Mouse (Mus musculus): ENCODE measurements around the gene Mrpl40. TPM values are rescaled to one million over a fixed set of nuclear protein-coding genes. Genes with fewer than 3 reads are reported as not detected.

The Mrpl40 gene
- 8.4 and 19.5 TPM in 2 replicates for polyA plus RNA-seq (2012; ENCODE audit: insufficient read depth, low replicate concordance)

DNA sequence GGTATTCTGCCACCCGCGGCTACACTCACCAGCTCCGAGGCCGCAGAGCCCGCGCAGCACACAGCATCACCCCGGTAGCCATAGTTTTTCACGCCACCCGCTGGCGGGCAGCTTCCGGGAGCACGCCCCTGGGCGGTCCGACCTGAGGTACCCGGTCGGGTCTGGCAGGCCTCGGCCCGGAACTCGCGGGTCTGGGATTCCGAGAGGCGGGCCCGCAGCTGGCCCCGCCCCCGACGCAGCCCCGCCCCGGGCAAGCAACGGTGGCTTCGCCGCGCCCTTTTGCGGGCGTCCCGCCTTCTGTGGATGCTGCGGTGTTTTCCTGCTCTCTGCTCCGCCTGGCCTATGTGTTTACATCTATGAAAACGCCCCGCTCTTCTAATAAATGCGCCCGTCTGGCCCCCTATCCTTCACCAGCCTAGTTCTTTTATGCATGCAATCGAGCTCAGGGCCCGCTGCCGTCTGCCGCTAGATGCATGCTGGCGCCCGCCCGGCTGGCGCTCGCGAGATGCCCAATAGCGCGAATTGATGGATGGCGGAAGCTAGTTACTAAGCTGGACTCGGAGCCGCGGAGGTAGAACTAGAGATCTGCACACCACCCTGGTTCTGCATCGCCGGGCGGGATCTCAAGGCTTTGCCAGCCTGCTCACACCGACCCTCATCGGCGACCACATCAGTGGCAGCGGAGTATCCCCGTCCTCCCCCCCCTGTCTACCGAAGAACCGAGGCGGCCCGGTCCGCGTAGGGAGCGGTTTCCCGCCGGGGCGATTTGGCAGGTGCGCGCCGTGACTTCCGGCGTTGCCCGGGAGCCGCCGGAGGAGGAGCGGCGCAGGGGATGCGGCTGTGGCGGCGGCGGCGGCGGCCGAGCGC, at the start of gene Mrpl40, which contains the start of gene Hira:
TSS of gene Mrpl40 (minus strand) at position 421 of the 867 bp plus-strand sequence.
TSS of gene Hira (plus strand) at position 596 of the 867 bp plus-strand sequence.
- H3K4me1 ChIP-seq, result peaks cover 44% of the 10 kb centered on the region
- no peaks in the 10 kb centered on the region for H3K9me3 ChIP-seq
- H3K36me3 ChIP-seq (replicated peaks; ENCODE audit: low read length), result peaks cover 54% of the 10 kb centered on the region
- peak within 1 kb of the TSS; percentile 100 for H3K4me3 ChIP-seq (replicated peaks)
- H3K27me3 ChIP-seq (replicated peaks), result no peaks in the 10 kb centered on the region
- TF ChIP-seq FLI1 (IDR thresholded peaks at IDR 0.05; ENCODE audit: low read length) (no peak; the same call in 1 of the 2 replicates), GATA1 (IDR thresholded peaks at IDR 0.05; ENCODE audit: borderline replicate concordance, low read length) (no peak)

DNA sequence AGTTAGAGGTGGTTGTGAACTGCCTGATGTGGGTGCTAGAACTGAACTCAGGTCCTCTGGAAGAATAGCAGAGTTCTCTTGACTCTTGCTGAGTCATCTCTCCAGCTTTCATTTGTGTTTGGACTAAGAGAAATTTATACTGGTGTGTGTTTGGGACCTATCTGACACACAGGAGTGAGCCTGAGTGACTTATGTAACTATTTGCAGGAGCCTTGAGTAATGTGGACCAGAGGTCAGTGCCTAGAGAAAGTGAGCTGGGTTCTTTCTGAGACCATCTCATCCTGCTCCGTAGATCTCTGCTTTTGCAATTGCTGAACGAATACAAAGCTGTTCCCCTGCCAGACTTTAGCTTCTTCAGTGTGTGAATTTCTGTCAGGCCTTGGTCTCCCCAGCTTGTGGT, 45.1 kb upstream of the Mrpl40 start:
- no peak for TF ChIP-seq GATA1 (IDR thresholded peaks at IDR 0.05; ENCODE audit: borderline replicate concordance, low read length)
- no peak for TF ChIP-seq FLI1 (IDR thresholded peaks at IDR 0.05; ENCODE audit: low read length)
- no peak overlapping the region for H3K4me3 ChIP-seq (replicated peaks)
- no peaks in the 10 kb centered on the region for H3K27me3 ChIP-seq (replicated peaks)
- no peaks in the 10 kb centered on the region for H3K9me3 ChIP-seq
- peaks cover 97% of the 10 kb centered on the region for H3K36me3 ChIP-seq (replicated peaks; ENCODE audit: low read length)
- H3K4me1 ChIP-seq, result no peaks in the 10 kb centered on the region

DNA sequence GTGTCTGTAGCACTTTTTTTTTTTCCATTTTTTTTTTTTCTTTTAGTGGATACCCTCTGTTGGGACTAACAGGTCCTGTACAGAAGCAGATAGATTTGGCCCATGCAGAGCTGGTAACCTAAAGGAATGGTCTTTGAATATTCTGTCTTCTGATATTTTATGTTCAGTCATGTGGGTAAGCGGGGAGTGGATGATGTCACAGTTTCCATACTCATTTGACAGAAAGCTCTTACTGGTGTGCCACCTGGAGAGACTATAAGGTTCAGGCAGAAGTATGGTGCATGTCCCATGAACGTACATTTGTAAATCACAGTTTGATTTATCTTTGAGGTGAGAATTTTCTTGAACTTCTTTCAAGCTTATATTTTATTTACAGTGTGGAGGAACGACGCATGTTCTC, 39.4 kb upstream of the Mrpl40 start:
- Histone ChIP-seq H3K4me3 (replicated peaks) (no peak overlapping the region), H3K36me3 (replicated peaks; ENCODE audit: low read length) (peaks cover 88% of the 10 kb centered on the region), H3K27me3 (replicated peaks) (no peaks in the 10 kb centered on the region), H3K4me1 (no peaks in the 10 kb centered on the region), H3K9me3 (no peaks in the 10 kb centered on the region)
- TF ChIP-seq GATA1 (IDR thresholded peaks at IDR 0.05; ENCODE audit: borderline replicate concordance, low read length), result no peak
- no peak for TF ChIP-seq FLI1 (IDR thresholded peaks at IDR 0.05; ENCODE audit: low read length)

DNA sequence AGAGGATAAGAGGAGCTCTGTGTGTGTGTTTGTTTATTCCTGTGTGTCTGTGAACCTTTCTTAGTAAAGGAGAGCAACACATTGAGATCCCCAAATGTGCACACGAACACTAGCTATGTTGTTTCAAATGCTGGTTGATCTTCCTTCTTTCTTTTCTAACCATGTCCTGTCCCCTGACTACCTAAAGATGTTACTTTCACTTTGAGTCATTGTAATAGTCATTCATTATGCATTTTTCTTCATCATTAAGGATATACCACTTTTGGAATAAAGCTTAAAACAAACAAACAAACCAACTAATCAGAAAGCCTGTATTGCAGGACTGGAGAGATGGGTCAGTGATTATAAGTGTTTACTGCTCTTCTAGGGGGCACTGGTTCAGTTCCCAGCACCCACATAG, 29.0 kb upstream of the Mrpl40 start:
- H3K27me3 ChIP-seq (replicated peaks), result no peaks in the 10 kb centered on the region
- H3K4me3 ChIP-seq (replicated peaks), result no peak overlapping the region
- peaks cover 22% of the 10 kb centered on the region for H3K4me1 ChIP-seq
- peaks cover 89% of the 10 kb centered on the region for H3K36me3 ChIP-seq (replicated peaks; ENCODE audit: low read length)
- no peak for TF ChIP-seq GATA1 (IDR thresholded peaks at IDR 0.05; ENCODE audit: borderline replicate concordance, low read length)
- TF ChIP-seq FLI1 (IDR thresholded peaks at IDR 0.05; ENCODE audit: low read length), result no peak
- no peaks in the 10 kb centered on the region for H3K9me3 ChIP-seq

DNA sequence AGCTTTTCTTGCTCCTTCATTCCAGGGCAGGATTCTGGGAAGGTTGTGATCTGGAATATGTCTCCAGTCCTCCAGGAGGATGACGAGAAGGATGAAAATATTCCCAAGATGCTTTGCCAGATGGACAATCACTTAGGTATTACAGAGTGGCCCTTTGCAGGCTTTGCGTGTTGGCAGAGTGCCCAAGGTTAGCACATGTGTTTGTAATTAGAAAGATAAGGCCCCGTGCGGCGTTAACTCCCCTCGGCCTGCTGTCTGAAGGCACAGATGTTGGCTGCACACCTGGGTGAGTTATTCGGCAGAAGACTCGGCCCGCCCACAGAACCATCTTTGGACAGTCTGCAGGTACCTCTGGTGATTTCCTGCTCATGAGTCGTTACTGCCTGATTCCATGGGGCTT, 19.8 kb upstream of the Mrpl40 start:
- Histone ChIP-seq H3K36me3 (replicated peaks; ENCODE audit: low read length) (peaks cover 92% of the 10 kb centered on the region), H3K4me3 (replicated peaks) (no peak overlapping the region), H3K4me1 (peaks cover 25% of the 10 kb centered on the region), H3K27me3 (replicated peaks) (no peaks in the 10 kb centered on the region), H3K9me3 (no peaks in the 10 kb centered on the region)
- TF ChIP-seq FLI1 (IDR thresholded peaks at IDR 0.05; ENCODE audit: low read length) (no peak), GATA1 (IDR thresholded peaks at IDR 0.05; ENCODE audit: borderline replicate concordance, low read length) (no peak)

DNA sequence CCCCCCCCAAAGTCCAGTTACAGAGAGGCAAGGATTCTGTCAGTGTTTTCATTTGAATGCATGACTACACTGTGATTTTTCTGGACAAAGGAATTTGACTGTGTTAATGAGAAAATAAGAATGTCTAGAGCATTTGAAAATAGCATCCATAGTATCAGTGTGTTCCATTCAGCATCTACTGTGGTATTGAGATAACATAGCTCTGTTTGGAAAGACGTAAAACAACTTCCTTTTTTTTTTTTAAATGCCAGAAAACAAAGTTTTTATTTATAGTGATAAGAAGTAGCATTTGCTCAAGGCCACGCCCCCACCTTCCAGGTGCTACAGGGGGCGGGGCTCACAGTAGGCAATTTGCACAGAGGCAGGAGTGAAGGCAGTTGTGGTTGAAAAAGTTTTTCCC, 18.6 kb upstream of the Mrpl40 start:
- no peak overlapping the region for H3K4me3 ChIP-seq (replicated peaks)
- H3K27me3 ChIP-seq (replicated peaks), result no peaks in the 10 kb centered on the region
- peaks cover 32% of the 10 kb centered on the region for H3K4me1 ChIP-seq
- H3K9me3 ChIP-seq, result no peaks in the 10 kb centered on the region
- peaks cover 81% of the 10 kb centered on the region for H3K36me3 ChIP-seq (replicated peaks; ENCODE audit: low read length)
- TF ChIP-seq GATA1 (IDR thresholded peaks at IDR 0.05; ENCODE audit: borderline replicate concordance, low read length) (no peak), FLI1 (IDR thresholded peaks at IDR 0.05; ENCODE audit: low read length) (no peak)

DNA sequence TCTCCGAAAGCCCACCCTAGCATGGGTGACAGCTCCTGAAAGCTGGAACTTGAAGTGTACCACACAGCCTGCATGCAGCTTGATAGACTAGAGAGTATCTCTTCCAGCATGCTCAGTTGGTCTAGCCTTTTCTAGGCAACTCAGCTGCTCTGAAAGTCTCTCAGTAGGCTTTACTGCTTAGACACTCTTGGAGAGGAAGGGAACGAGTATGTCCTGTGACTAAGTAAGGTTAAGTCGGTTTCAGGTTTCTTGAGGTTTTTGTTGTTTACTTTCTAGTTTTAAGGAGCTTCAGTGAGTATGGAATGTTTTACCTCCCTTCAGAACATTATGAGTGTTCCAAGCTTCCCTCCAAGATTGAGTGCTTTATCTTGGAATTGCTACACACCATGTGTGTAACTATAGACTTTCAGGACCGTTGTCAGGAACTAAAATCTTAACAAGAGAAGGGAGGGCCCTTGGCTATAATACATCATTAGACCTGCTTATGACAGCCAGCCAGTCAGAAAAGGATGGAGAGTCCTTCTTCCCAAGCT, 17.2 kb upstream of the Mrpl40 start:
- Histone ChIP-seq H3K27me3 (replicated peaks) (no peaks in the 10 kb centered on the region), H3K9me3 (no peaks in the 10 kb centered on the region), H3K36me3 (replicated peaks; ENCODE audit: low read length) (peaks cover 67% of the 10 kb centered on the region), H3K4me1 (peaks cover 44% of the 10 kb centered on the region), H3K4me3 (replicated peaks) (no peak overlapping the region)
- TF ChIP-seq FLI1 (IDR thresholded peaks at IDR 0.05; ENCODE audit: low read length), result no peak
- no peak for TF ChIP-seq GATA1 (IDR thresholded peaks at IDR 0.05; ENCODE audit: borderline replicate concordance, low read length)

DNA sequence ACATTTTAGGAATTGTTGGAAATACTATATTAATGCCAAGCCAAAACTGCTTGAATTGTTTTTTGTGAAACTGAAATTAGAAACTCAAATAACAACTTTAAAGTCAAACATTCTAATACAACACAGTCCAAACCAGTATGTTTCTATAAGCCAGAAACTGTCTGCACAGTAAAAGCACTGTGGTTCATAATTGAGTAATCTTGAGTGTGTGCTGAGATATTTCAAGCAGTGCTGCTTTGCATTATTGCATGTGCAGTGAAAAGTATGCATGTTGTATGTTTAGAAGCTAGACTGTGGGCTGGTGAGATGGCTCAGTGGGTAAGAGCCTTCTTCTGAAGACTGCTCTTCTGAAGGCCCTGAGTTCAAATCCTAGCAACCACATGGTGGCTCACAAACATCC, 7.4 kb upstream of the Mrpl40 start:
- TF ChIP-seq FLI1 (IDR thresholded peaks at IDR 0.05; ENCODE audit: low read length) (no peak), GATA1 (IDR thresholded peaks at IDR 0.05; ENCODE audit: borderline replicate concordance, low read length) (no peak)
- H3K4me1 ChIP-seq, result peaks cover 64% of the 10 kb centered on the region
- H3K4me3 ChIP-seq (replicated peaks), result no peak overlapping the region
- H3K36me3 ChIP-seq (replicated peaks; ENCODE audit: low read length), result peaks cover 52% of the 10 kb centered on the region
- no peaks in the 10 kb centered on the region for H3K27me3 ChIP-seq (replicated peaks)
- H3K9me3 ChIP-seq, result no peaks in the 10 kb centered on the region

DNA sequence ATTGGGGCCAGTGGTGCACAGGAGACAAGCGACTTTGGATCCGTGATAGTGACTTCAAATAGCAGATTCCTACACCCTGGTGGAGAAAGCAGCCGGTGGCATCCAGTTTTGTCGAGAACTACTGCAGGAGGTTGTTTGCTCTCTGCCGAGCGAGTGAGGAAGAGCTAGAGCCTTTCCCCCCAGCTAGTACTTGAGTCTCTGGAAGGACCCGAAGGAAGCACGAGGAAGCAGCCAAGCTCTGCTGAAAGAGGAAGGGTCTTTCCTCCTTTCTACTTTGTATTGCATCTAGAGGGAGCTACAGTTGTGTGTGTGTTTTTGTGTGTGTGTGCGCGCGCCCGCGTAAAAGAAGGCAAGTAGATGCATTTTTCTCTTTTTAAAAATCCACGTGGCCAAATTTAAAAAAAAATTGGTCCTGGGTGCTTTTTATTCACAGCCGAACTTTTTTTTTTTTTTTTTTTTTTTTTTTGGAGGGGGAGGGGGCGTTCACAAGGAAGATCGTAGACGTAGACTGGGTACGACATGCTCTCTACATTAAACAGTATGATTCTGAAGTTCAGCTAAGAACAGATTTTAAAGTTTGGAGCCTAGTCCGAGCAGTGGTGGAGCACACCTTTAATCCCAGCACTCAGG, 1.5 kb upstream of the Mrpl40 start:
- H3K4me1 ChIP-seq, result peaks cover 55% of the 10 kb centered on the region
- peak overlapping the region; percentile 100 for H3K4me3 ChIP-seq (replicated peaks)
- no peak for TF ChIP-seq GATA1 (IDR thresholded peaks at IDR 0.05; ENCODE audit: borderline replicate concordance, low read length)
- no peak for TF ChIP-seq FLI1 (IDR thresholded peaks at IDR 0.05; ENCODE audit: low read length)
- no peaks in the 10 kb centered on the region for H3K27me3 ChIP-seq (replicated peaks)
- no peaks in the 10 kb centered on the region for H3K9me3 ChIP-seq
- H3K36me3 ChIP-seq (replicated peaks; ENCODE audit: low read length), result peaks cover 53% of the 10 kb centered on the region

All from megakaryocyte, embryonic 14.5 days (primary cell).